Mouse (Mus musculus): ENCODE results near the gene Ovol2. TPM values are rescaled to one million over a fixed set of nuclear protein-coding genes. Genes with fewer than 3 reads are reported as not detected.

The Ovol2 gene
- polyA plus RNA-seq (2021), result not detected

DNA sequence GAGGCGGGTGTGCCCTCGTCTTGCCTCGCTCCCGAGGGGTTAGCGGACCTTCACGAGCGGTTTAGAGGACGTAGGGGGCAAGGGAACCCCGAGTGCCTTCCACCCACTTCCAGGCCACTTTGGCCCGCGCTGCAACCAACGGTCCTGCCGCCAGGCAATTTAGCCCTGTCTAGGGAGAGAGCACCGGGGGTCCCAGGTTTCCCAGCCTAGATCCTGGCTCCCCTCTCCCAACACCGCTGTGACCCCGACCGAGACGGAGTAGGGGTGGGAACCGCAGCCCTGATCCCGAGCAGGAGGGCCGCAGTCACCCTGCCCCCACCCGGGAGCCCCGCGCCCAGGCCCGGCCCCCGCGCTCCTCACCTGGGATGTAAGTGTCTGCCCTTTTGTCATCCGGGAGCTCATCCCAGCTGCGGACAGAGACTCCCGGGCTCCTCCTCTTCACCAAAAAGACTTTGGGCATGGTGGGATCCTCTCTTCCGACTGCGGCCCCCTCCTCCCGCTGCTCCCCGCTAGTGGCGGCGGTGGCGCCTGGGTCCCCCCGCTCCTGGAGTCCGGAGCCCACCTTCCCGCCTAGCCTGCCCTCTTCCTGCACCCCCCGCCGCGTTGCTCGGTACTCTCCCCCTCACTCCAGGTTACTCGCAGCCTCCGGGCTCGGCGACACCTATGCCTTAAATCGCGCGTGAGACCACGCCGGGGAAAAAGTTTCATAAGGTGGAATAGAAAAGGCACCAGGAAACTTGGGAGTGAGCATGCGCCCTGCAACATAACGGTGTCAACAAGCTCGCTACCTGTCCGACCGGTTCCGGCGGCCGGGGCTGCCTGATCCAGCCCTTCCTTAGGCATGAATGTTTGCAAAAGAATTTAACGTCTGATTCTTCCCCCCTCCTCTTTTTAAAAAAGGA is at the start of gene Ovol2:
Gene Ovol2, minus strand, starts transcription at position 746 of the 902 bp plus-strand sequence.
- CTCF ChIA-PET, result no interaction called here
- ATAC-seq (no peak), DNase-seq (ENCODE audit: low read depth, low spot score) (no peak)
- H3K27me3 ChIP-seq, result peaks cover 30% of the 10 kb centered on the region
- POLR2A ChIA-PET, result no interaction called here
- in situ Hi-C loops (cut with MboI; ENCODE audit: low pct_unique_long_range_greater_than_20kb), result no loop called here
- TF ChIP-seq CTCF (IDR thresholded peaks at IDR 0.05), result no peak

DNA sequence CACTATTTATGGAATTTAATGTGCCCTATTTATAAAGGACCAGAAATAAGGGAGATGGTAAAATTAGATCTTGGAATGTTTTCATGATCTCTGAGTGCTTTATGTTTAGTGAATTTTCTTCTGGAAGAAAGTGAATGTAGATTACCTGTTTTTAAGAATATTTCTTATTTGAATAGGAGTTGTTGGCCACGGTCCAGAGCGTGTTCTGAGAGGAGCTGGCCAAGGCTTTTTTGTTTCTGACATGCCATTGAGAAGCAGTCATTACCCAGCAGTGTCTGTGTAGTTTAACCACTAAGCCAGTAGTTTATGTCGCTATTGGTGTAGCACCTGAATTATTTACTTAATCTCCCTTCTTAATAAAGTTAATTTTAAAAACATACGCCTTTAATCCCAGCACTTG is 49.8 kb upstream of the Ovol2 start:
- ChIA-PET CTCF (no interaction called here), POLR2A (no interaction called here)
- no peak for TF ChIP-seq CTCF (IDR thresholded peaks at IDR 0.05)
- in situ Hi-C loops (cut with MboI; ENCODE audit: low pct_unique_long_range_greater_than_20kb), result no loop called here
- DNase-seq (ENCODE audit: low read depth, low spot score) (no peak), ATAC-seq (no peak)
- H3K27me3 ChIP-seq, result no peaks in the 10 kb centered on the region

DNA sequence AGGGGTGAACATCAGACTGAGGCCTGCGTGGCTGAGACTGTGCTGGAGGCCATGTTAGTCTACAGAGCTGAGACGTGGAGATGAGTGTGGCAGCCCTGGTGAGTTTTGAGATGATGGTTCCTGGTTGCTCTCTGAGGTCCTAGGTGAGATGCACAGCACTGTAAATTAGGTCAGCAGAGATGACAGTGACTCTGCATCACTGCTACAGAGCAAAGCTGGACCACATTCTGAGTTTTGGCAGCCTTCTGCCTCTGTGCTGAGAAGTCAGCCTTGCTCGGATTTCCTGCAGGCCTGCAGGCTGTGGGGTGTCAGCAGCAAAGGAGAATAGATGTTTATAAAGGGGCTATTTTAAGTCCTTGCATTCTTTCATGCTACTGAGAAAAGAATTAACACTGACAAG is 49.3 kb upstream of the Ovol2 start:
- ChIA-PET CTCF (interaction anchor here (0.8 kb wide), 1 partner anchor 70 kb away, joined by 4 read pairs; no protein-coding TSS in a partner anchor), POLR2A (no interaction called here)
- no peaks in the 10 kb centered on the region for H3K27me3 ChIP-seq
- TF ChIP-seq CTCF (IDR thresholded peaks at IDR 0.05), result no peak
- in situ Hi-C loops (cut with MboI; ENCODE audit: low pct_unique_long_range_greater_than_20kb), result no loop called here
- no peak for DNase-seq (ENCODE audit: low read depth, low spot score)
- no peak for ATAC-seq

DNA sequence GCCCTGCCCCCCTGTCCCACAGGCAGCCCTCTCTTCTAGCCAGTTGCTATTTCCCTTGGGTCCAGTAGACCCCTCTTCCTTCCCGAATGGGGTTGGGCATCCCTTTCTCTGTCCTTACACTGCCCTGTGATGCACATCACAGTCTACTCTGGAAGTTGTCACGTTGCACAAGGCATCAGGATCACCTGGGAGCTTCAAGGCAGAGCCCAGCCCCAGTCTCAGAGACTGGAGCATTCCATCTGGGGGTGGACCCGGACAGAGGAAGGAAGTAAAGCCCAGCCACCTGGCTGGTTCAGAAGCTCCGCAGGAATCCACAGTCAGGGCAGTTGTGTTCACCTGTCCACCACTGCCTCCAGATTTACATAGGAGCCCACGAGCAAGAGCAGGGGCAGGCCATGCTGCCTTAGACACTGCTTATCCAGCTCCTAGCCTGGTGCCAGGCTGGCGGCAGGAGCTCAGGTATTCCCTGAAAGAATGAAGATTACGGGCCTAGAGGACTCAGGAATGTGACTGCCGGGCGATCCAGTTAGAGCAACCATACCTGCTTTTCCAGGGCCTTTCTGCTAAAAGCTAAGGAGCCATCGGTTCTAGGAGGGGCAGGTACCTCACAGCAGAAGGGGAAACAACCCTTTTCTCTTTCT is 43.2 kb upstream of the Ovol2 start:
- no peaks in the 10 kb centered on the region for H3K27me3 ChIP-seq
- in situ Hi-C loops (cut with MboI; ENCODE audit: low pct_unique_long_range_greater_than_20kb), result no loop called here
- no peak for TF ChIP-seq CTCF (IDR thresholded peaks at IDR 0.05)
- DNase-seq (ENCODE audit: low read depth, low spot score) (no peak), ATAC-seq (no peak)
- ChIA-PET CTCF (interaction anchor here (1.1 to 1.2 kb wide), 2 partner anchors 10 to 36 kb away, joined by 3 read pairs; no protein-coding TSS in a partner anchor), POLR2A (no interaction called here)

DNA sequence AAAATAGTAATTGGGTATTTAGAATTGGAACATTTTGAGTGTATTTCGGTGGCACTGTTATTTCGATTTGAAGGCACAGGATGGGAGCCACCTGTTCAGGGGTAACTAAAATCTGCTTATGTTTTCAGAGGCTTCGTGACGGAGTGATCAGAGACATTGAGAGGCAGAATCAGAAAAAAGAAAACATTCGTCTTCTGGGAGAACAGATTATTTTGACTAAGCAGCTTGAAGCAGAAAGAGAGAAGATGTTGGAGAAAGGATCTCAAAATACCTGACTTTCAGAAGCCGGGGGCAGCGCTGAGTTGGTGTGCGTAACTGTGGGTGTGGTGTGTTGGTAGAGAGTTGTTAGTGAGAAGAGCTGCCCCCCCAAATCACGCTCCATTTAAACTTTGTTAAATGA is 41.1 kb upstream of the Ovol2 start:
- POLR2A ChIA-PET, result no interaction called here
- DNase-seq (ENCODE audit: low read depth, low spot score), result no peak
- CTCF ChIA-PET, result no interaction called here
- ATAC-seq, result no peak
- H3K27me3 ChIP-seq, result no peaks in the 10 kb centered on the region
- in situ Hi-C loops (cut with MboI; ENCODE audit: low pct_unique_long_range_greater_than_20kb), result no loop called here
- TF ChIP-seq CTCF (IDR thresholded peaks at IDR 0.05), result no peak

- in situ Hi-C loops (cut with MboI; ENCODE audit: low pct_unique_long_range_greater_than_20kb), result no loop called here
- ChIA-PET POLR2A (interaction anchor here (0.6 kb wide), 1 partner anchor 89 kb away, joined by 3 read pairs; no protein-coding TSS in a partner anchor), CTCF (interaction anchor here (1.3 kb wide), 1 partner anchor 9 kb away, joined by 3 read pairs; no protein-coding TSS in a partner anchor)
- no peak for TF ChIP-seq CTCF (IDR thresholded peaks at IDR 0.05)
- ATAC-seq (no peak), DNase-seq (ENCODE audit: low read depth, low spot score) (no peak)
- H3K27me3 ChIP-seq, result no peaks in the 10 kb centered on the region
These were observed 39.6 kb upstream of the Ovol2 start for GRCm38 (mm10) chr2:144371566-144371965.

- CTCF ChIA-PET, result interaction anchor here (0.9 to 1.5 kb wide), 2 partner anchors 19 to 24 kb away, joined by 3 read pairs; no protein-coding TSS in a partner anchor
- in situ Hi-C loops (cut with MboI; ENCODE audit: low pct_unique_long_range_greater_than_20kb), result no loop called here
- TF ChIP-seq CTCF (IDR thresholded peaks at IDR 0.05), result no peak
- no peaks in the 10 kb centered on the region for H3K27me3 ChIP-seq
- DNase-seq (ENCODE audit: low read depth, low spot score) (no peak), ATAC-seq (peak; percentile 52)
- POLR2A ChIA-PET, result no interaction called here
These were observed 37.6 kb upstream of the Ovol2 start for GRCm38 (mm10) chr2:144369511-144369910.

GRCm38 (mm10) chr2:144369020-144369421 is 37.1 kb upstream of the Ovol2 start:
- TF ChIP-seq CTCF (IDR thresholded peaks at IDR 0.05), result no peak
- CTCF ChIA-PET, result interaction anchor here (1.0 to 1.5 kb wide), 2 partner anchors 11 to 19 kb away, joined by 3 read pairs; no protein-coding TSS in a partner anchor
- DNase-seq (ENCODE audit: low read depth, low spot score) (no peak), ATAC-seq (peak; percentile 70)
- in situ Hi-C loops (cut with MboI; ENCODE audit: low pct_unique_long_range_greater_than_20kb), result no loop called here
- POLR2A ChIA-PET, result no interaction called here
- H3K27me3 ChIP-seq, result no peaks in the 10 kb centered on the region

DNA sequence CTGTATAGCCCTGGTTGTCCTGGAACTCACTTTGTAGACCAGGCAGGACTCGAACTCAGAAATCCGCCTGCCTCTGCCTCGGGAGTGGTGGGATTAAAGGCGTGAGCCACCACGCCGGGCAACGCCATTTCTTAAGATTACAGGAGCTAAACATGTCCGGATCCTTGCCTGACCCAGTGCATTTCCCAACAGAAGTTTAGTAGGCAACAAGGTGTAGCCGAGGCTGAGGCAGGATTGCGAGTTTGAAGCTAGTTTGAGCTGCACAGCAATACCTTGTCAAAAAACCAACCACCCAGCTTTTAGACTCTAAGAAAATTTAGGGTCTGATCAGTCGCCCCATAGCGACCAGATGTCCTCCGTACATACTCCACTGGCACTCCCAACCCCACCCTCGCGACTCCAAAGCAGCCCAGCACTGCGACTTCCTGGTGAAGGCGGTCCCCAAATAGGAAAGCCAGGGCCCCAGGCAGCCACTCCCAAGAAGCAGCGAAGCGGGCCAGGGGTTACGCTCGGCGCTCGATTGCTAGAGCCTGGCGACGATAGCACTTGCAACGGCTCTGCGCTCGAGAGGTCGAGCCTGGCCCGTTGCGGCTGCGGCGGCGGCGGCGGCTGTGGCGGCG is 36.6 kb upstream of the Ovol2 start, which contains the start of the genes Kat14 and Pet117:
Gene Kat14, plus strand, starts transcription at position 584 of the 620 bp plus-strand sequence.
Gene Pet117, plus strand, starts transcription at position 597 of the 620 bp plus-strand sequence.
- no peak for TF ChIP-seq CTCF (IDR thresholded peaks at IDR 0.05)
- ATAC-seq (peak; percentile 92), DNase-seq (ENCODE audit: low read depth, low spot score) (no peak)
- H3K27me3 ChIP-seq, result no peaks in the 10 kb centered on the region
- ChIA-PET CTCF (interaction anchor here (1.0 kb wide), 1 partner anchor 10 kb away, joined by 3 read pairs; no protein-coding TSS in a partner anchor), POLR2A (interaction anchor here (0.5 to 0.8 kb wide), 2 partner anchors 174 to 1959 kb away, joined by 3 to 4 read pairs; no protein-coding TSS in a partner anchor)
- in situ Hi-C loops (cut with MboI; ENCODE audit: low pct_unique_long_range_greater_than_20kb), result no loop called here

GRCm38 (mm10) chr2:144352843-144353242 is 20.9 kb upstream of the Ovol2 start:
- no peak for TF ChIP-seq CTCF (IDR thresholded peaks at IDR 0.05)
- no peaks in the 10 kb centered on the region for H3K27me3 ChIP-seq
- ChIA-PET POLR2A (no interaction called here), CTCF (no interaction called here)
- DNase-seq (ENCODE audit: low read depth, low spot score) (no peak), ATAC-seq (no peak)
- in situ Hi-C loops (cut with MboI; ENCODE audit: low pct_unique_long_range_greater_than_20kb), result loop anchor here (5.0 kb wide), 1 partner anchor 99 kb away; no protein-coding TSS in a partner anchor

Measured in Patski (cell line).